Mouse (Mus musculus): ENCODE data around the gene Dennd2a. TPM values are rescaled to one million over a fixed set of nuclear protein-coding genes. Genes with fewer than 3 reads are reported as not detected.
A peak's percentile ranks its signal among the peaks of the same experiment; 100 is the strongest.

Dennd2a gene
- polyA plus RNA-seq, 1 experiment from 2014 or later = 49.0 TPM

- Histone ChIP-seq H3K4me3 (no peak overlapping the region), H3K4me1 (peaks cover 44% of the 10 kb centered on the region), H3K36me3 (peaks cover 7% of the 10 kb centered on the region), H3K4me2 (replicated peaks) (no peak overlapping the region), H3K27me3 (no peaks in the 10 kb centered on the region), H3K27ac (no peak overlapping the region), H3K9ac (no peak overlapping the region), H3K9me3 (replicated peaks) (no peaks in the 10 kb centered on the region)
- ATAC-seq (ENCODE audit: low FRiP score) = no peak
- 69% methylated on average over 8 of the region's 8 CpGs for WGBS
These were observed 5.6 kb downstream of the Dennd2a start for GRCm38 (mm10) chr6:39551981-39552636.

GRCm38 (mm10) chr6:39548030-39548429 lies 9.6 kb downstream of the Dennd2a start:
- WGBS = 82% methylated on average over 5 of the region's 5 CpGs
- Histone ChIP-seq H3K4me1 (peaks cover 47% of the 10 kb centered on the region), H3K36me3 (no peaks in the 10 kb centered on the region), H3K27ac (no peak overlapping the region; the same call in 1 of the 2 replicates), H3K4me3 (no peak overlapping the region), H3K4me2 (replicated peaks) (no peak overlapping the region), H3K27me3 (no peaks in the 10 kb centered on the region), H3K9ac (no peak overlapping the region), H3K9me3 (replicated peaks) (no peaks in the 10 kb centered on the region)
- no peak for ATAC-seq (ENCODE audit: low FRiP score)

- no peak overlapping the region for H3K9ac ChIP-seq
- no peak for ATAC-seq (ENCODE audit: low FRiP score)
- no peaks in the 10 kb centered on the region for H3K9me3 ChIP-seq (replicated peaks)
- WGBS = 87% methylated on average over 7 of the region's 7 CpGs
- no peaks in the 10 kb centered on the region for H3K36me3 ChIP-seq
- H3K27me3 ChIP-seq = no peaks in the 10 kb centered on the region
- peaks cover 52% of the 10 kb centered on the region for H3K4me1 ChIP-seq
- H3K27ac ChIP-seq = no peak overlapping the region
- H3K4me3 ChIP-seq = no peak overlapping the region
- H3K4me2 ChIP-seq (replicated peaks) = no peak overlapping the region
These were observed 12.2 kb downstream of the Dennd2a start for GRCm38 (mm10) chr6:39545474-39545873.

GRCm38 (mm10) chr6:39543769-39544420 lies 13.8 kb downstream of the Dennd2a start:
- H3K27me3 ChIP-seq = no peaks in the 10 kb centered on the region
- no peak overlapping the region for H3K4me3 ChIP-seq
- 0 out of 2 replicates have a peak overlapping the region, but pooled peaks have one; percentile 28 for H3K9ac ChIP-seq
- H3K4me2 ChIP-seq (replicated peaks) = 0 out of 2 replicates have a peak overlapping the region, but pooled peaks have one; percentile 29
- H3K27ac ChIP-seq = peak overlapping the region; percentile 82
- 16% methylated on average over 15 of the region's 15 CpGs for WGBS
- no peaks in the 10 kb centered on the region for H3K36me3 ChIP-seq
- ATAC-seq (ENCODE audit: low FRiP score) = no peak
- H3K9me3 ChIP-seq (replicated peaks) = no peaks in the 10 kb centered on the region
- peaks cover 68% of the 10 kb centered on the region for H3K4me1 ChIP-seq

- Histone ChIP-seq H3K36me3 (no peaks in the 10 kb centered on the region), H3K4me3 (no peak overlapping the region), H3K4me1 (peaks cover 74% of the 10 kb centered on the region), H3K4me2 (replicated peaks) (peak overlapping the region; percentile 29), H3K27ac (peak overlapping the region; percentile 82), H3K27me3 (no peaks in the 10 kb centered on the region), H3K9me3 (replicated peaks) (no peaks in the 10 kb centered on the region), H3K9ac (0 out of 2 replicates have a peak overlapping the region, but pooled peaks have one; percentile 28)
- 13% methylated on average over 15 of the region's 15 CpGs for WGBS
- ATAC-seq (ENCODE audit: low FRiP score) = peak; percentile 79
These were observed 14.8 kb downstream of the Dennd2a start for GRCm38 (mm10) chr6:39542631-39543597.

- Histone ChIP-seq H3K27me3 (no peaks in the 10 kb centered on the region), H3K4me3 (no peak overlapping the region), H3K9ac (no peak overlapping the region), H3K36me3 (no peaks in the 10 kb centered on the region), H3K4me2 (replicated peaks) (no peak overlapping the region), H3K4me1 (peaks cover 63% of the 10 kb centered on the region), H3K9me3 (replicated peaks) (no peaks in the 10 kb centered on the region), H3K27ac (peak overlapping the region; percentile 45)
- no peak for ATAC-seq (ENCODE audit: low FRiP score)
- WGBS = 37% methylated on average over 2 of the region's 2 CpGs
These were observed 17.1 kb downstream of the Dennd2a start for GRCm38 (mm10) chr6:39540563-39540962.

- Histone ChIP-seq H3K27ac (peak overlapping the region; percentile 45), H3K9ac (no peak overlapping the region), H3K9me3 (replicated peaks) (no peaks in the 10 kb centered on the region), H3K27me3 (no peaks in the 10 kb centered on the region), H3K4me2 (replicated peaks) (peak overlapping the region; percentile 23), H3K36me3 (no peaks in the 10 kb centered on the region), H3K4me1 (peaks cover 54% of the 10 kb centered on the region), H3K4me3 (no peak overlapping the region)
- 8% methylated on average over 7 of the region's 7 CpGs for WGBS
- peak; percentile 59 for ATAC-seq (ENCODE audit: low FRiP score)
These were observed 17.9 kb downstream of the Dennd2a start for GRCm38 (mm10) chr6:39539679-39540155.

- peaks cover 39% of the 10 kb centered on the region for H3K4me1 ChIP-seq
- no peaks in the 10 kb centered on the region for H3K27me3 ChIP-seq
- WGBS = 79% methylated on average over 8 of the region's 8 CpGs
- no peak for ATAC-seq (ENCODE audit: low FRiP score)
- no peak overlapping the region for H3K27ac ChIP-seq
- H3K36me3 ChIP-seq = peaks cover 6% of the 10 kb centered on the region
- no peak overlapping the region for H3K9ac ChIP-seq
- H3K4me3 ChIP-seq = no peak overlapping the region
- peaks cover 3% of the 10 kb centered on the region for H3K9me3 ChIP-seq (replicated peaks)
- no peak overlapping the region for H3K4me2 ChIP-seq (replicated peaks)
These were observed 19.4 kb downstream of the Dennd2a start for GRCm38 (mm10) chr6:39538227-39538626.

GRCm38 (mm10) chr6:39537276-39537675 lies 20.4 kb downstream of the Dennd2a start:
- peaks cover 6% of the 10 kb centered on the region for H3K36me3 ChIP-seq
- 94% methylated on average over 5 of the region's 5 CpGs for WGBS
- H3K4me3 ChIP-seq = no peak overlapping the region
- no peak overlapping the region for H3K27ac ChIP-seq
- H3K4me1 ChIP-seq = peaks cover 30% of the 10 kb centered on the region
- no peak overlapping the region for H3K9ac ChIP-seq
- no peak for ATAC-seq (ENCODE audit: low FRiP score)
- H3K27me3 ChIP-seq = no peaks in the 10 kb centered on the region
- H3K4me2 ChIP-seq (replicated peaks) = no peak overlapping the region
- peaks cover 3% of the 10 kb centered on the region for H3K9me3 ChIP-seq (replicated peaks)

- Histone ChIP-seq H3K27me3 (no peaks in the 10 kb centered on the region), H3K9ac (no peak overlapping the region), H3K4me3 (no peak overlapping the region), H3K9me3 (replicated peaks) (peaks cover 3% of the 10 kb centered on the region), H3K27ac (no peak overlapping the region), H3K36me3 (peaks cover 6% of the 10 kb centered on the region), H3K4me2 (replicated peaks) (no peak overlapping the region), H3K4me1 (peaks cover 30% of the 10 kb centered on the region)
- no peak for ATAC-seq (ENCODE audit: low FRiP score)
- WGBS = 46% methylated on average over 1 of the region's 1 CpGs
These were observed 21.0 kb downstream of the Dennd2a start for GRCm38 (mm10) chr6:39536621-39537020.

GRCm38 (mm10) chr6:39534944-39535343 lies 22.7 kb downstream of the Dennd2a start:
- no peak overlapping the region for H3K4me3 ChIP-seq
- H3K27me3 ChIP-seq = no peaks in the 10 kb centered on the region
- no peak overlapping the region for H3K27ac ChIP-seq
- H3K36me3 ChIP-seq = peaks cover 6% of the 10 kb centered on the region
- H3K4me2 ChIP-seq (replicated peaks) = no peak overlapping the region
- no peak for ATAC-seq (ENCODE audit: low FRiP score)
- peaks cover 3% of the 10 kb centered on the region for H3K9me3 ChIP-seq (replicated peaks)
- H3K9ac ChIP-seq = no peak overlapping the region
- H3K4me1 ChIP-seq = peaks cover 20% of the 10 kb centered on the region
